Mouse (Mus musculus) ES-Bruce4 (cell line): ENCODE results near the gene Smim11. TPM values are rescaled to one million over a fixed set of nuclear protein-coding genes. Genes with fewer than 3 reads are reported as not detected.
A peak's percentile ranks its signal among the peaks of the same experiment; 100 is the strongest.

Source experiments
- H3K27ac ChIP-seq: 2 replicates; pipeline ENCODE4 v1.5.1; 2012; ENCODE audit warnings: low read length, inconsistent platforms; ENCODE audit not compliant: insufficient read depth
- H3K27me3 ChIP-seq: 2 replicates; pipeline ENCODE4 v1.6.1; 2012; ENCODE audit warnings: mild to moderate bottlenecking, low read length, inconsistent platforms; ENCODE audit not compliant: control insufficient read depth, poor library complexity, insufficient read depth, severe bottlenecking
- H3K36me3 ChIP-seq: 2 replicates; pipeline ENCODE4 v1.6.1; 2012; ENCODE audit warnings: inconsistent platforms, mild to moderate bottlenecking, low read length, moderate library complexity; ENCODE audit not compliant: control insufficient read depth, poor library complexity, insufficient read depth, severe bottlenecking
- H3K4me1 ChIP-seq: one replicate; pipeline ENCODE4 v1.8.1; 2011; ENCODE audit warnings: low read length; ENCODE audit not compliant: control insufficient read depth, insufficient read depth
- H3K4me3 ChIP-seq: 2 replicates; pipeline ENCODE4 v1.5.1; 2011; ENCODE audit warnings: low read depth, mild to moderate bottlenecking, low read length
- H3K9ac ChIP-seq: 2 replicates; pipeline ENCODE4 v1.6.1; 2012; ENCODE audit warnings: low read depth, mild to moderate bottlenecking, inconsistent platforms; ENCODE audit not compliant: poor library complexity, severe bottlenecking
- H3K9me3 ChIP-seq: replicated peaks from 2 replicates; pipeline ENCODE4 v1.6.1; 2012; ENCODE audit warnings: mild to moderate bottlenecking, low read length, inconsistent platforms; ENCODE audit not compliant: control insufficient read depth, poor library complexity, insufficient read depth, severe bottlenecking
- CTCF ChIP-seq: IDR thresholded peaks from one replicate; pipeline ENCODE4 v1.8.1; 2011; ENCODE audit warnings: low read depth, low read length
- EP300 ChIP-seq: IDR thresholded peaks from 2 replicates; pipeline ENCODE4 v1.6.1; 2011; ENCODE audit warnings: low read depth, low read length; ENCODE audit not compliant: insufficient read depth
- POLR2A ChIP-seq: IDR thresholded peaks from one replicate; pipeline ENCODE4 v1.8.1; 2011; ENCODE audit warnings: low read length; ENCODE audit not compliant: insufficient read depth
- polyA plus RNA-seq: library from polyadenylated mRNA; stranded (reverse); fragments of >200 nt; gene quantifications from 2 replicates; pipeline ENCODE4 v1.2.4, GENCODE M21; 2011; ENCODE audit warnings: low read depth; ENCODE audit not compliant: missing spikeins, insufficient read depth, insufficient read length

Gene Smim11
- polyA plus RNA-seq, 1 experiment: 28.7 TPM

GRCm38 (mm10) chr16:92340612-92341511 lies 39.8 kb downstream of the Smim11 start:
- no peak for TF ChIP-seq POLR2A
- TF ChIP-seq EP300: no peak
- TF ChIP-seq CTCF: peak; percentile 64
- Histone ChIP-seq H3K4me3 (peak overlapping the region; percentile 68), H3K4me1 (no peaks in the 10 kb centered on the region), H3K27me3 (no peaks in the 10 kb centered on the region), H3K36me3 (no peaks in the 10 kb centered on the region), H3K9me3 (no peaks in the 10 kb centered on the region), H3K27ac (no peak overlapping the region), H3K9ac (no peak overlapping the region)

- H3K27me3 ChIP-seq: no peaks in the 10 kb centered on the region
Observed at GRCm38 (mm10) chr16:92345177-92345576, 44.1 kb downstream of the Smim11 start.

DNA sequence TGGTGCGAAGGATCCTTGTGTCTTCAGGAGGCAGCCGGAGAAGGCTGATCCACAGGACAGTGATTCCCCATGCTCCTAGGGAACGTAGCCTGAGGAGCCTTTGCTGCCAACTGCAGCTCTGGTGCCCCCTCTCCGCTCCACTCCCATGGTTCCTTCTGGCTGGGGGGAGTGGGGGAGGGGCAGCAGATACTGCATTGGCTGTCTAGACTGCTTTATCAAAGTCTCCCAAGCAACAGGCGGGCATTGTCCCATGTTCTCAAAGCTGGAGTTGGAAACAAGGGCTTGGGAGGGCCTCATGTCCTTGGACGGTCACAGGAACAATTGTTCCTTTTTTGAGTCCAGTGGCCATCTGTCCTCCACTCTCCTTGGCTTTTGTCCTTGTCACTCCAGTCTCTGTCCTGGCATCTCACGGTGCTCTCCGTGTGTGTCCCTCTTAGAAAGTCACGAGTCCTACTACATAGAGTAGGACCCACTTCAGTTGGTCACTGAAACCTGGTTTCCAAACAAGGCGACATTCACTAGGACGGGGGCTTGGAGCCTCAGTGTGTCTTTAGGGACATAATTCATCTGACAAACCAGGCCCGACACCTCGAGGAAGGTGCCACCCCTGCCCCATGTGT lies 45.3 kb downstream of the Smim11 start:
- TF ChIP-seq POLR2A: no peak
- no peak for TF ChIP-seq EP300
- TF ChIP-seq CTCF: no peak
- H3K27me3 ChIP-seq: no peaks in the 10 kb centered on the region
- H3K4me3 ChIP-seq: no peak overlapping the region
- H3K9ac ChIP-seq: no peak overlapping the region
- no peaks in the 10 kb centered on the region for H3K9me3 ChIP-seq
- no peaks in the 10 kb centered on the region for H3K4me1 ChIP-seq
- no peaks in the 10 kb centered on the region for H3K36me3 ChIP-seq
- no peak overlapping the region for H3K27ac ChIP-seq

More at GRCm38 (mm10) chr16:92345177-92345576, 44.1 kb downstream of the Smim11 start:
- TF ChIP-seq CTCF: no peak
- no peak for TF ChIP-seq POLR2A
- TF ChIP-seq EP300: no peak
- Histone ChIP-seq H3K9ac (no peak overlapping the region), H3K4me1 (no peaks in the 10 kb centered on the region), H3K36me3 (no peaks in the 10 kb centered on the region), H3K27ac (no peak overlapping the region), H3K4me3 (no peak overlapping the region), H3K9me3 (no peaks in the 10 kb centered on the region)

DNA sequence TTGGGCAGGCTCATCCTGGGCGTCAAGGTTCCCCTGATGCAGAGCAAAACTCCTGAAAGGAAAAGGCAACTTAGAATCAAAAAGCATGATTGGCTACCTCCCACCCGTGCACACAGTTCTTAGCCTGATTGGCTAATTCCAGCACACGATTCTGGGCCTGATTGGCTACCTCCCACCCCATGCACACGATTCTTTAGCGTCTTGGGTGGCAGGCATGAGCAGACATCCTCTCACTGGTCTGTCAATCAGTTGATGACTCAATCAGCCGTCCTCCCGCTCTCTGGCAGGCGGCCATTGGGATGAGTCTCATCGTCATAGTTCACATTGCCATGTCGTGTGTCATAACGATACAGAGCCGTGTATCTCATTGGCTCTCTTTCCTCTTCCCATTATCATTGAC lies 47.9 kb downstream of the Smim11 start:
- H3K9ac ChIP-seq: no peak overlapping the region
- TF ChIP-seq EP300 (no peak), CTCF (no peak), POLR2A (no peak)
- no peaks in the 10 kb centered on the region for H3K9me3 ChIP-seq
- no peaks in the 10 kb centered on the region for H3K36me3 ChIP-seq
- no peaks in the 10 kb centered on the region for H3K27me3 ChIP-seq
- no peaks in the 10 kb centered on the region for H3K4me1 ChIP-seq
- H3K27ac ChIP-seq: no peak overlapping the region
- no peak overlapping the region for H3K4me3 ChIP-seq

DNA sequence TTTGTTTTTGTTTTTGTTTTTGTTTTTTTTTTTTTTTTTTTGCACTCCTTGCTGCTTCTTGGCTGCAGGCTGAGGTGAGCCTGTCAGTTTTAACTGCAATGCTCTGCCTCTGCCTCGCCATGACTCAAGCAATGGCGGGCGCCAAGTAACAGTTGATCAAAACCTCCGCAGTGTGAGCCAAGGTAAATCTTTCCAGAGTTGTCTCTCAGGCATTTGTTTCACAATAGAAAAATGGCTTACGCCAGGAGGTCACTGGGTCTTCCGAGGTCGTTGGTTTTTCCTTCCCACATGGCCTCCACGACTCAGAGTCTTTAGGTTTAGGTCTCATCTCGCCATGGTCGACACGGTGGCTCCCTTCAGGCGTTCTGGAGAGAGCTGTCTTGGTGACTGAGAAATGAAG lies 52.2 kb downstream of the Smim11 start:
- Histone ChIP-seq H3K27ac (no peak overlapping the region), H3K27me3 (no peaks in the 10 kb centered on the region), H3K9ac (no peak overlapping the region), H3K9me3 (no peaks in the 10 kb centered on the region), H3K36me3 (no peaks in the 10 kb centered on the region), H3K4me1 (no peaks in the 10 kb centered on the region), H3K4me3 (no peak overlapping the region)
- no peak for TF ChIP-seq CTCF
- TF ChIP-seq POLR2A: no peak
- no peak for TF ChIP-seq EP300

- no peak overlapping the region for H3K9ac ChIP-seq
- H3K9me3 ChIP-seq: no peaks in the 10 kb centered on the region
- no peaks in the 10 kb centered on the region for H3K27me3 ChIP-seq
- H3K36me3 ChIP-seq: no peaks in the 10 kb centered on the region
- no peaks in the 10 kb centered on the region for H3K4me1 ChIP-seq
- no peak overlapping the region for H3K27ac ChIP-seq
- no peak for TF ChIP-seq CTCF
- TF ChIP-seq POLR2A: no peak
- no peak for TF ChIP-seq EP300
- no peak overlapping the region for H3K4me3 ChIP-seq
Observed at GRCm38 (mm10) chr16:92353897-92354296, 52.8 kb downstream of the Smim11 start.
